Mouse (Mus musculus) stomach, postnatal 0 days (tissue): ENCODE data around the gene Prkd3.

ENCODE experiments used
- CTCF ChIP-seq: IDR thresholded peaks from 2 replicates; pipeline ENCODE4 v1.5.1; 2016; ENCODE audit warnings: antibody characterized with exemption, low read depth, mild to moderate bottlenecking, moderate library complexity
- EP300 ChIP-seq: optimal IDR thresholded peaks from 2 replicates; pipeline ENCODE3; 2016; ENCODE audit warnings: antibody characterized with exemption

- TF ChIP-seq CTCF (no peak), EP300 (no peak)
Observed at GRCm38 (mm10) chr17:78913921-78914320, 106.7 kb downstream of the Prkd3 start.
